Mouse (Mus musculus): ENCODE results near the gene Podxl2.

DNA sequence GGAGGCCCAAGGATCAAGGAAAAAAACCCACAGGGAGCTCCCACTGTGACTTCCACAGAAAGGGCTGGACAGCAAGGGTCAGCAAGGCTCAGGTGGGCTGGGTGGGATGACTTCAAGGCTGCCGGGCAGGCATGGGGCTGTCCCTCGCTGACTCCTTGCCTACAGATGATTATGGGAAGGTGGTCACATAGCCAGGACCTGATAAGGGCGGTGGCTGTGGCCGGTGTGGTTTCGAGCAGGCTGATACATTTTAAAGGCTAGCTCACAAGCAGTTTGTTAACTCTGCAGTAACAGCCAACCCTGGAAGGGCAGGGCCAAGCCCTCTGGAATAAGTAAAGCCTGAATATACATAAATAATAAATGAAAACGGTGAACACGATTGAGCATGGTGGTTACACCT lies 71.8 kb downstream of the Podxl2 start:
- no peak for TF ChIP-seq POLR2A (IDR thresholded peaks at IDR 0.05; ENCODE audit: control insufficient read depth, extremely low read depth, insufficient read depth, low read length, poor library complexity)
- TF ChIP-seq CTCF (IDR thresholded peaks at IDR 0.05; ENCODE audit: borderline replicate concordance, control insufficient read depth, extremely low read depth, insufficient read depth, low read length, poor library complexity): no peak

Data from thymus, adult 2 months (tissue).